Mouse (Mus musculus) kidney, postnatal 10 days (tissue): ENCODE results near the gene Gbp8.
A peak's percentile ranks its signal among the peaks of the same experiment; 100 is the strongest.
"Not testable (repeated sequence)": the region's sequence is repeated elsewhere in the genome, so short reads cannot be mapped to it uniquely, and the experiment has no call there.

ENCODE experiments used
- DNase-seq: peaks from one replicate; pipeline ENCODE4 v3.0.0; 2021; ENCODE audit warnings: mixed read lengths

Gbp8 gene

DNA sequence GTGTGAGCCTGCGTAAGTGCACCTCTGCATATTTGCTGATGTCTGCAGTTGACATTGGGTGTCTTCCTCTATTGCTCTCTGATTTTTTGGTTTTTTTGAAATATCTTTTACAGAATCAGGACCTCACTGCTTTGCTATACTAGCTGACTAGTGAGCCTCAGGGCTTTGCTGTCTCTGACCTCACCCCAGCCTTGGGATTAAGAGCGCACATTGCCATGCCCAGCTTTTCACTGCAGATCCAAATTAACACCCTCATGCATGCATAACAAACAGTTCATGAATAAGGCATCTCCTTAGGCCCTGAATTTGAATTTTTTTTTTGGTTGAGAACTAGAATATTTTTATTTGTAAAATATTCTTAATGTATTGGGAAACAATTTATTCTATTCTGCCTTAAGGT, 84.1 kb downstream of the Gbp8 start:
- no peak for DNase-seq

DNA sequence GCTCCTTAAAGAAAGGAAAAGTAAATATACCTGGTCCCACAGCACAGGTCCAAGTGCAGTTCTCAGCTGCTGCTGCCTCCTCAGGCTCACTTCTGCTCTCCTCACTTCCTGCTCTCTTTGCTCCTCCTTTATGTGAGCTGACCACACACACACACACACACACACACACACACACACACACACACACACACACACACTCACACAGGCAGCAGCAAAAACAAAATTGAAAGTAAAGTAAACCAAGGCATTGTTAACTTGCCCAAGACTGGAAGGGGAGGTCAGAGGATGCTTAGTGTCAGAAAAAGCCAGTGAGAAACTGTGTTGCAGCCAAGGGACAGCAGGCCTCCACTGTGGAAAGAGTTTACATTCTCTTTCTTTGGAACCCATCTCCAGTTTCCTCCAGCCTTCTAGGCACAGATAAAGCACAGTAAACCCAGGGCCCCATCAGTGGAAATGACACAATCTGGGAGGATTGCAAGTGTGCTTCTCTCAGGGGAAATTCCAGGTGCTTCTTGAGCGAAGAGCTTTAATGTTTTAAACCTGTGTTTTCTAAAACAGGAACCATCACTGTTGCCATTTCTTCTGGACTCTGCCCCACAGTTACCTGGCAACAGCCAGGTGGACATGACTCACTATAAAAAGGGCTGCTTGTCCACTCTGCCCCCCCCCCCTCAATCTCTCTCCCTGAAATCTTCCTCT, 85.7 kb downstream of the Gbp8 start:
- not testable (repeated sequence) for DNase-seq

- peak; percentile 59 for DNase-seq
Measured at GRCm38 (mm10) chr5:105032362-105032761, 107.0 kb downstream of the Gbp8 start.

DNA sequence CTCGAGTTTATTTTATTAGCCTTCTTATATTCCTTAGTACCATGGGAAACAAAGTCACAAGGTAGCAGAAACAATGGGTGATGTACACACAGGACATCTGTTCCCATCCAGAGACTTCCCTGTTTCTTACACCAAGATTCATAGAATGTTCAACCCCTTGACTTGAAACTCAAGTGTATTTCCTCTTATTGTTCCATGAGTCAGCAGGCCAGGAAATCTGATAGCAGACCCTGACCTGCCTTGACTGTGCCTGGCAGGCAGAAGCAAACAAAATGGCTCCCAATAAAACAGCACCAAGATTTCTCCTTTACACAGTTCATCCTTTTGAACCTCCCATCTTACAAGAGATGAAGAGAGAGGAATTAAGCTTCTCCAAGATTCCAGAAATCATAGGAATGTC, 126.8 kb downstream of the Gbp8 start:
- DNase-seq, result no peak

DNA sequence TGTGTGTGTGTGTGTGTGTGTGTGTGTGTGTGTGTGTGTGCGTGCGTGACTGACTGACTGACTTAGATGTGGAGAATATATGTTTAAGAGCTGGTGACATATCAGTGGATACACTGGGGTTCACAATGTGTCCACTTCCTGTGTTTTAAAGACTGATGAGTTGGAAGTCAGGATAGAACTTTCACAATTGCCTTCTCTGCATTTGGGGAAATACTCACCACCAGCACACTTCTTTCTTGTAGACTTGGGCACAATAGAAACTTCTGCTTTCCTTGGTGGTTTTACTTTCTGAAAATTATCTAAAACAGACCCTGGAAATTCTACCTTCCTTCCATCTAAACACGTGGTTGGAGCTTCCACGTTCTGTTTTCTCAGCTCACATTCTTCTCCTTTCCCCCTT, 127.8 kb downstream of the Gbp8 start:
- DNase-seq, result no peak

- DNase-seq, result no peak
Measured at GRCm38 (mm10) chr5:105010376-105010775, 129.0 kb downstream of the Gbp8 start.

DNA sequence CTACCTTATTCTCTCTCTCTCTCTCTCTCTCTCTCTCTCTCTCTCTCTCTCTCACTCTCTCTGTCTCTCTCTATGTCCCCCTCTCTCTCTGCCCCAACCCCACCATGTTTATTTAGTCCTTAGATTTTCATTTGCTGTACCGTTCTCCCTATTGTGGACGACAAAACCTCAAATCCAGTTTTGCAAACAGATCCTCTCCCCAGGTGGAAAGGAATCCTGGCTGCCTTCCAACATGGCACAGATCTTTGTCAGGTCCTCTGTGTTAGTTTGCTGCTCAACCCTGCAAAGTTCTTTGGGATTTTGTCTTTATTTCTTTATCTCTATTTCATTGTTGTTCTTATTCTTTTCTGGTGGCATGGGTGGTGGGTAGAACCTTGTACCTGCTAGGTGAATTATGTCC, 149.9 kb downstream of the Gbp8 start:
- DNase-seq, result no peak

- peak; percentile 11 for DNase-seq
Measured at GRCm38 (mm10) chr5:104988000-104988399, 151.3 kb downstream of the Gbp8 start.

DNA sequence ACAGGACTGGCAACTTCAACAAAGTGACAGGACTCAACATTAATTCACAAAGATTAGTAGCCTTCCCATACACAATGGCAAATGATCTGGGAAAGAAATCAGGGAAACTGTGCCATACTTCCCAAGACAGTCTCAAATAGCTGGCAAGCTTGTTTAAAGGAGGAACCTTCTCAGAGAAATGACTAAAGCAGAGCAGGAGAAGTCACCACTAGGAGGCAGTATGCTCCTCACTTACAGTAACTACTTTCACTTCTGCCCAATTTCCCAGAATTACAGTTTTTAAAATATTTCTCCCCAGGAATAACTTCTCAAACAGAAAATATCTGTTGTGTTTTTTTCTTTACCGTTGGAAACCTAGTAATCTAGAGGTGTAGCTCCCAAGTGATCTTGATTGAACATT, 152.6 kb downstream of the Gbp8 start:
- peak; percentile 37 for DNase-seq

DNA sequence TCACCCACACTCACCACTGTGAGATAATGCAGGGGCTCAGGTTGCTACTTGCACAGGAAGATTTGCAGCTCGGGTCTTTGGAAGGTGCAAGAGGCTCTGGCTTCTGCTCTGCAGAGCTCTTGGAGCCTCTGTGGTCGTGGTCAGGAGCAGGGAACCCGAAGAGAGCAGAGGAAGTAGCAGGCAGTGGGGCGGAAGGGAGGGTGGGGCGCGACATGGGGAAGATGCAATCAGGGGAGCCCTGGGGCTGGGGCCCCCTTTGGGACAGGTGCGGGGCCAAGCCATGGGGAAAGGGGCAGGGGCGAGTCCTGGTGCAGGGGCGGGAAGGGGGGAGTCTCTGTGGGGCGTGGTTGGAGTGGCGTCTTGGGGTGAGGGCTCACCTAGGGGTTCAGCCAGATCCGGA, 156.8 kb downstream of the Gbp8 start, which contains the start of gene Abcg3:
Gene Abcg3, minus strand, starts transcription at position 184 of the 400 bp plus-strand sequence.
- DNase-seq, result peak; percentile 10

GRCm38 (mm10) chr5:104979040-104979513, 160.3 kb downstream of the Gbp8 start:
- no peak for DNase-seq
